Mouse (Mus musculus) cerebellum, postnatal 36 days (tissue): ENCODE measurements around the gene Olfr1331.
"Not testable (repeated sequence)": the region's sequence is repeated elsewhere in the genome, so short reads cannot be mapped to it uniquely, and the experiment has no call there.

Experiments used
- DNase-seq, 2 experiments: peaks; one replicate each; pipeline ENCODE4 v3.0.0; 2021 to 2022; ENCODE audit warnings: mixed read lengths in 2 of 2

The Olfr1331 gene

DNA sequence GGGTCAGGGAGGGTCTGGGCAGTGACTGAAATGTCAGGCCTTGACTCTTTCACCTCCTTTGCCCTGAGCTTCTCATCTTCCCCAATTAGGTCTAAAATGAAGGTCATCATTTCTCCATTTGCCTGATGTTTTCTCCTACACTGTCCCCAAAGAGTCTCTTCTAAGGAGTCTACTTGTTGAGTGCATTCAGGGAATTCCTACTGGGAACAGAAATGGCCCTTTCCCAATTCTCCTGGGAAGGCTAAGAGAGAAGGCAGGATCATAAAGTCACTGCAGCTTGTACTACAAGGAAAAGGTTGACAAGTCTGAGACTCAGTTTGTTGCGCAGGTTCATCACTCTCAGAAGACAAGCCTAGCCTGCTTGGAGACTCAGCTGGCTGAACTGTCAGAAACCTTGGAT is at the start of gene Olfr1331:
TSS of gene Olfr1331 (plus strand) at position 301 of the 400 bp plus-strand sequence.
- no peak for DNase-seq

DNA sequence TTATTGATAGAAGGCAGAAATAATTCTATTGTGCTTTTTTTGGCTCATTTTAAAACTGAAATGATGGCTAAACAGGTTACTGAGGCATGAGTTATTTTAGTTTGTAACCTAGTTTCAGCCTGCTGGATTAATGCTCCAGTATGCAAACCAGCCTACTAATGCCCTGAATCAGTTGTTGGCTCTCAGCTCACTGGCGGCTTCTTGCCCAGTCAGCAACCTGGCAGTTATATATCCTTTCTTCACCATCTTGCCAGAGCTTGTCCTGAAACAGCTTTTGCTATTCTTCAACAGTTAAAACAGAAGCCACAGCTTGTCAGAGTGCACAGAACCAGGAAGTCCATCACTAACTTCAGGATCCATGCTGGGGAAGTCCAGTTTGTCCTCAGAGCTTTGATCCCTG is 45.5 kb upstream of the Olfr1331 start:
- peak; percentile 14 to 22 for DNase-seq

DNA sequence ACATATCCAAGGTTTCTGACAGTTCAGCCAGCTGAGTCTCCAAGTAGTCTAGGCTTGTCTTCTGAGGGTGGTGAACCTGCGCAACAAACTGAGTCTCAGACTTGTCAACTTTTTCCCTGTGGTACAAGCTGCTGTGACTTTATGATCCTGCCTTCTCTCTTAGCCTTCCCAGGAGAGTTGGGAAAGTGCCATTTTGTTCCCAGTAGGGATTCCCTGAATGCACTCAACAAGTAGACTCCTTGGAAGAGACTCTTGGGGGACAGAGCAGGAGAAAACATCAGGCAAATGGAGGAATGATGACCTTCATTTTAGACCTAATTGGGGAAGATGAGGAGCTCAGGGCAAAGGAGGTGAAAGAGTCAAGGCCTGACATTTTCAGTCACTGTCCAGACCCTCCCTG is 28.3 kb upstream of the Olfr1331 start, which contains the start of gene Olfr1333:
TSS of gene Olfr1333 (minus strand) at position 101 of the 400 bp plus-strand sequence.
- DNase-seq, result no peak

DNA sequence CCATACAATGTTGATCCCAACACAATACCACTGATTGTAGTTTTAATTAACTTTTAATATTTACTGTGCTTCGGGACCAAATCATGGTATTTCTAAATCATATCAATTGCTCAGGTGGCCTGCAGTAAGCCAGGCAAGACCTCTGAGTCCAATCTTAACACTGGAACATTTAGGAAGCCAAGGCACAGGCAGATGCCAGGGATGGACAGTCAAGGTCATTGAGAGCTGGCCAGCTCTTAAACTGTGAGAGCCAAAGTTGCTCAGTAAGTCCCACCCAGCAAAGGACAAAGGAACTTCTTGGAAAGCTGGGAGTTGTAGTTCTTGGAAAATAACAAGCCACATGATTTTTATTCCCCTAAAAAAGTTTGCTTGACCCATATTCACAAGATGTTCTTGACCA is 2.7 kb upstream of the Olfr1331 start:
- no peak for DNase-seq

DNA sequence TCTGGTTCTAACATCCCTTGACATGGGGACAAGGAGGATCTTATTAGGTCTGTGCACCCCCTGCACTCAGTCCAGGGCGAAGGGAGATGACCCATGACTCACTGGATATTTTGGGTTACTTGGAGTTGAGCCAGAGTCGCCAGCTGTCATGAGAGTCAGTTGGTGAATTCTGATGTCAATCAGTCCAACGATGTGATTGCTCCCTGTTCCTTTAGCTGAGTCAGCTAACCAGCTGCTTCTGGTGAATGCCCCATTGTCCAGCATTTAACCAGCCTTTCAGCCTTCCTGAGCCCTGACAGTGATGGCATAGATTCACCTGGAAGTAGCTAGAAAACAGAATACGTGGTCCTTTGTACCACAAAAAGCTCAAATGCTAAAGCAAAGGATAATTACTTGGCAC is 1.7 kb upstream of the Olfr1331 start:
- peak in 1 of 2 experiments; percentile 2 for DNase-seq

DNA sequence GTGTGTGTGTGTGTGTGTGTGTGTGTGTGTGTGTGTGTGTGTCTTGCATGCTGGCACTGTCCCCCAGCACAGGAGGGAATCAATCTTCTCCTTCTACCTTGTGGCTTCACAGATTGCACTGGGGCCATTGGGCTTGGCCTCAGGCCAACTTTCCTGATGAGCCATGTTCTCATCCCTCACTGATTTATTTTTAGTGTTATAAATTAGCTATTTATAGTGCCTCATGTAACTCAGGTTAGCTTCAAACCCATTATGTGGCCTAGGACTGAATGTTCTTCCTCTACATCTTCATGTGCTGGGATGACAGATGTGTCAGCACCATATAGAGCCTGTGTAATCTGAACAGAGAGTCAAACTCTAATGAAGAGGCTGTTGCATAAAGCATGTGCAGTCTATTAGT is 3.1 kb downstream of the Olfr1331 start:
- DNase-seq, result peak; percentile 20 to 23

DNA sequence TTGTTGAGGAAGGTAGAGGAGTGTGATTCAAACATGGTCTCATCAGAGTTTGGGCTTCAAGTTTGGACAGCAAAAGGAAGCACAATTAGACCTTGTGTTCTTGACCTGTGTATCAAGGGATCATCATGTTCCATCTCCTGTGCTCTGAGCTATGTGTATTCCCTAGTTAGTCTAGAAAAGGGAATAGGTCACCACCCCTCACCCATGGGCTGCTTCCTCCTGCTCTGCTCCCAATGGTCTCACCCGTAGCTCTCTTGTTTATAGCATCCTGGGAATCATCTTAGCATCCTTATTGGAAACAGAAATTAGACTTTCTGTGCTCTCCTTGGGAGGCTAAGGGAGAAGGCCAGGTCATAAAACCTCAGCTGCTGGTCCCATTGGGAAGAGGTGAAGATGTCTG is 23.8 kb downstream of the Olfr1331 start, which contains the start of gene Olfr1330:
TSS of gene Olfr1330 (plus strand) at position 301 of the 400 bp plus-strand sequence.
- DNase-seq, result no peak

DNA sequence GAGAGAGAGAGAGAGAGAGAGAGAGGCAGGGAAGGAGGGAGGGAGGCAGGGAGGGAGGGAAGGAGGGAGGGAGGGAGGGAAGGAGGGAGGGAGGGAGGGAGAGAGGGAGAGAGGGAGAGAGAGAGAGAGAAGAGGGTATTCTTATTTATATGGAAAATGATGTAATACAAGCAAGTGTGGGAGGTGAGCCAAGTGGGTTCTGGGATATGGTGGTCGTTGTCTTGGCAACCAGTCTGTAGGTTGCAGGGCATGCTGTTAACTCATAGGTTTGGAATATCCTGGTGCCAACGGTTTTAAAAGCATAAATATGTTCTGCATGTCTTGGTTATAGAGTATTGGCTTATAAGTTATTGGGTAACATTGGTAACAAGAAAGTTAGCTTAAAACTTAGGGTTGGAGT is 37.5 kb downstream of the Olfr1331 start:
- no peak for DNase-seq

DNA sequence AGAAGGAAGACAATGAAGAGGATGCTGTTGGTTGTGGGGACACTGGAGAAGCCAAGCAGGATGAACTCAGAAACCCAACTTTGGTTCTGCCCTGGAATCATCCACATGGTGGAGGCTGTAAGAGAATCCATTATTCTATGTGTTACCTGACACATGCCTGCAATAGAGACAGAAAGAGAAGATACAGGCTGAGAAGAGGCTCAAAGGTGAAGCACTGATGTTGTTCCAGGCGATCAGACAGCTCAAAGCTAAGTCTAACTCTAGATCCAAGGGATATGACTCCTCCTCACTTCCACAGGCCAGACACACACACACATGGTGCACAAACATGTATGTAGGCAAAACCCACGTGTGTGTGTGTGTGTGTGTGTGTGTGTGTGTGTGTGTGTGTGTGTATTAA is 52.9 kb downstream of the Olfr1331 start, which contains the start of gene Olfr1329:
TSS of gene Olfr1329 (minus strand) at position 101 of the 400 bp plus-strand sequence.
- DNase-seq, result not testable (repeated sequence)
